Mouse (Mus musculus) limb, embryonic 13.5 days (tissue): Measurements from ENCODE around the gene Gm20835. TPM values are rescaled to one million over a fixed set of nuclear protein-coding genes. Genes with fewer than 3 reads are reported as not detected.
"Not testable (repeated sequence)": the region's sequence is repeated elsewhere in the genome, so short reads cannot be mapped to it uniquely, and the experiment has no call there.

ENCODE experiments used
- ATAC-seq: fragments of 200-750 bp; cut with Nextera tagmentation; 2 replicates; pipeline ENCODE4 v1.8.0; 2017; ENCODE audit warnings: low read depth, moderate number of reproducible peaks, moderate TSS enrichment; ENCODE audit not compliant: low FRiP score
- H3K27ac ChIP-seq: fragments of 300-500 bp; sonication (generic); 2 replicates; pipeline ENCODE4 v1.5.1; 2015; ENCODE audit warnings: inconsistent platforms, mild to moderate bottlenecking, moderate library complexity
- H3K27me3 ChIP-seq: fragments of 300-500 bp; sonication (generic); 2 replicates; pipeline ENCODE4 v1.6.1; 2015; ENCODE audit warnings: mild to moderate bottlenecking, inconsistent platforms
- H3K36me3 ChIP-seq: fragments of 300-500 bp; sonication (generic); 2 replicates; pipeline ENCODE4 v1.6.1; 2015; ENCODE audit warnings: inconsistent platforms, mild to moderate bottlenecking, moderate library complexity
- H3K4me1 ChIP-seq: fragments of 300-500 bp; sonication (generic); 2 replicates; pipeline ENCODE4 v1.6.1; 2015; ENCODE audit warnings: inconsistent platforms
- H3K4me2 ChIP-seq: fragments of 300-500 bp; sonication (generic); replicated peaks from 2 replicates; pipeline ENCODE4 v1.6.1; 2015; ENCODE audit warnings: inconsistent platforms, mild to moderate bottlenecking, moderate library complexity
- H3K4me3 ChIP-seq: fragments of 300-500 bp; sonication (generic); 2 replicates; pipeline ENCODE4 v1.5.1; 2015; ENCODE audit warnings: moderate library complexity, mild to moderate bottlenecking, inconsistent platforms
- H3K9ac ChIP-seq: fragments of 300-500 bp; sonication (generic); 2 replicates; pipeline ENCODE4 v1.6.1; 2015; ENCODE audit warnings: mild to moderate bottlenecking, inconsistent platforms
- H3K9me3 ChIP-seq: fragments of 300-500 bp; sonication (generic); 2 replicates; pipeline ENCODE4 v1.6.1; 2016; ENCODE audit warnings: inconsistent platforms
- WGBS: fragments of 180-500 bp; shearing (Covaris S2); methylation state at CpG from one replicate; pipeline ENCODE4 v1.1.7; 2015; 5-methylcytosine and 5-hydroxymethylcytosine counted together
- polyA plus RNA-seq: library from polyadenylated mRNA; unstranded; fragments of >200 nt; fragmentation: Nextera tagmentation; extraction: Ambion mirVana; gene quantifications from 2 replicates; pipeline ENCODE4 v1.2.1, GENCODE M21; 2015

Gene Gm20835
- polyA plus RNA-seq, result not detected in 2 replicates

GRCm38 (mm10) chrY:36735190-36735589 lies at the start of gene Gm20835:
Gene Gm20835 (minus strand): TSS chrY:36735290.
- not testable (repeated sequence) for H3K36me3 ChIP-seq, H3K27ac ChIP-seq, H3K4me3 ChIP-seq, H3K4me2 ChIP-seq, H3K9ac ChIP-seq, H3K9me3 ChIP-seq, H3K27me3 ChIP-seq, H3K4me1 ChIP-seq, ATAC-seq
- no CpG with 5 or more reads among the region's 6 CpGs for WGBS
